Mouse (Mus musculus): ENCODE measurements at regions not wholly inside any gene's neighbourhood (a gene's known extent, or its start where the extent isn't known, plus 50 kb on each side); places are given as distances from the start of the nearest gene placed in this dataset.

- no peak for TF ChIP-seq CTCF (IDR thresholded peaks at IDR 0.05)
- no peak for TF ChIP-seq EP300 (IDR thresholded peaks at IDR 0.05; ENCODE audit: insufficient read depth, low read depth, low read length)
- no peak for TF ChIP-seq POLR2A (IDR thresholded peaks at IDR 0.05; ENCODE audit: insufficient read depth, low read depth, low read length)
These were observed 1316.8 kb downstream of the Zfp704 start for GRCm38 (mm10) chr3:8293036-8293435.

Measured in heart, adult 2 months (tissue).